Mouse (Mus musculus) kidney, adult 2 months (tissue): ENCODE results near the gene Cdc7.
"Not testable (repeated sequence)": the region's sequence is repeated elsewhere in the genome, so short reads cannot be mapped to it uniquely, and the experiment has no call there.

ENCODE experiments used
- CTCF ChIP-seq: fragments of 200-500 bp; conservative IDR thresholded peaks from 2 replicates; pipeline ENCODE4 v1.5.1; 2011; ENCODE audit warnings: low read depth, mild to moderate bottlenecking, control low read depth, low read length, moderate library complexity, mixed read lengths; ENCODE audit not compliant: insufficient read depth, insufficient read length
- POLR2A ChIP-seq: fragments of 200-500 bp; IDR thresholded peaks from one replicate; pipeline ENCODE4 v1.6.1; 2011; ENCODE audit warnings: low read depth, low read length, control low read depth

DNA sequence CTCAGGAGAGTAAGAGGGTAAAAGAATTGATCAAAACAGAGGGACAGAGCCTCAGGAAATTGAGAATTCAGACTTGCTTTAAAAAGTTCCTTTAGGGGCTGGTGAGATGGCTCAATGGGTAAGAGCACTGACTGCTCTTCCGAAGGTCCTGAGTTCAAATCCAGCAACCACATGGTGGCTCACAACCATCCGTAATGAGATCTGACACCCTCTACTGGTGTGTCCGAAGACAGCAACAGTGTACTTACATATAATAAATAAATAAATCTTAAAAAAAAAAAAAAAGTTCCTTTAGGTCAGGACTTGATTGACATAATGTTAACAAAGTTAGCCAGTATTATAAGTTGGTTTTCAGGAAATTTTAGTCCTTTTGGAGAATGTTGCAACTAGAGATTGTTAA lies 20.8 kb downstream of the Cdc7 start:
- TF ChIP-seq CTCF, POLR2A: not testable (repeated sequence)
